ENCODE assay signal across 26 mouse cellular contexts in genomic region chr2:7358816-7359215, GRCm38 (mm10).
"Had no signal": no experiment of that assay in that cellular context is flagged by ENCODE, and none has a peak within 500 bp of the region (broad histone marks: within the 10 kb centered on the region; RNA-seq: fewer than 3 reads in every experiment).

No protein-coding gene starts in this region.

- H3K4me1 ChIP-seq: heart, embryonic 10.5 days; heart, embryonic 12.5 days; hindbrain, embryonic 10.5 days; hindbrain, embryonic 12.5 days; intestine, embryonic 15.5 days; limb, embryonic 13.5 days; limb, embryonic 15.5 days; liver, embryonic 12.5 days had no signal

- H3K4me3 ChIP-seq: gastrocnemius, adult 2 months; heart, embryonic 10.5 days; heart, embryonic 12.5 days; hindbrain, embryonic 10.5 days; hindbrain, embryonic 12.5 days; intestine, embryonic 15.5 days; limb, embryonic 13.5 days; limb, embryonic 15.5 days; liver, embryonic 12.5 days had no signal

- DNase-seq: gastrocnemius, adult 2 months; gastrocnemius, postnatal 10 days; gastrocnemius, postnatal 25 days; heart, adult 18-20 months; heart, postnatal 10 days; heart, postnatal 4 days; kidney, adult 18-20 months; kidney, adult 8-10 months; kidney, postnatal 14 days; kidney, postnatal 36 days; layer of hippocampus, adult 9-11 months; layer of hippocampus, postnatal 36 days had no signal

- H3K4me2 ChIP-seq: heart, embryonic 12.5 days; hindbrain, embryonic 12.5 days; hindbrain, embryonic 14.5 days; intestine, embryonic 15.5 days; limb, embryonic 13.5 days; limb, embryonic 15.5 days; liver, embryonic 12.5 days had no signal

- H3K36me3 ChIP-seq: heart, embryonic 10.5 days; heart, embryonic 12.5 days; hindbrain, embryonic 10.5 days; hindbrain, embryonic 12.5 days; intestine, embryonic 15.5 days; limb, embryonic 13.5 days; limb, embryonic 15.5 days; liver, embryonic 12.5 days had no signal

- H3K27me3 ChIP-seq: heart, embryonic 12.5 days; hindbrain, embryonic 12.5 days; intestine, embryonic 15.5 days; limb, embryonic 13.5 days; limb, embryonic 15.5 days; liver, embryonic 12.5 days had no signal

- H3K9ac ChIP-seq: heart, embryonic 12.5 days; hindbrain, embryonic 12.5 days; hindbrain, embryonic 14.5 days; intestine, embryonic 15.5 days; limb, embryonic 13.5 days; limb, embryonic 15.5 days; liver, embryonic 12.5 days; liver, embryonic 14.5 days had no signal

- ATAC-seq: hindbrain, embryonic 16.5 days; inflammation-experienced regulatory T-cells, adult 6 months; intestine, embryonic 15.5 days; intestine, postnatal 0 days; liver, embryonic 12.5 days had no signal

- H3K27ac ChIP-seq: gastrocnemius, adult 2 months; heart, embryonic 10.5 days; hindbrain, embryonic 10.5 days; hindbrain, embryonic 12.5 days; hindbrain, embryonic 14.5 days; intestine, embryonic 15.5 days; kidney, postnatal 0 days; limb, embryonic 13.5 days; limb, embryonic 15.5 days; liver, embryonic 12.5 days; liver, embryonic 14.5 days had no signal

- H3K9me3 ChIP-seq: heart, embryonic 10.5 days; heart, embryonic 12.5 days; hindbrain, embryonic 10.5 days; hindbrain, embryonic 12.5 days; intestine, embryonic 15.5 days; limb, embryonic 13.5 days; limb, embryonic 15.5 days; liver, embryonic 12.5 days had no signal
